Mouse (Mus musculus) layer of hippocampus, adult 8-10 months (tissue): ENCODE data around the gene Kazn. TPM values are rescaled to one million over a fixed set of nuclear protein-coding genes. Genes with fewer than 3 reads are reported as not detected.

ENCODE experiments used
- DNase-seq, 2 experiments: peaks; one replicate each; pipeline ENCODE4 v3.0.0; 2022; ENCODE audit warnings: low spot score in 2 of 2
- total RNA-seq, 4 experiments: library from RNA; stranded (reverse); gene quantifications; 2 replicates each; pipeline ENCODE4 v1.2.4; 2022

Kazn gene
- total RNA-seq, 4 experiments from 2014 or later: 44.3 to 48.2 (median 44.9) TPM

GRCm38 (mm10) chr4:142165835-142166701 is 73.1 kb downstream of the Kazn start:
- no peak for DNase-seq

GRCm38 (mm10) chr4:142165363-142165762 is 73.8 kb downstream of the Kazn start:
- DNase-seq: no peak

GRCm38 (mm10) chr4:142164386-142164785 is 74.8 kb downstream of the Kazn start:
- no peak for DNase-seq

- DNase-seq: no peak
Measured at GRCm38 (mm10) chr4:142163862-142164261, 75.3 kb downstream of the Kazn start.

- DNase-seq: no peak
Measured at GRCm38 (mm10) chr4:142162729-142163128, 76.5 kb downstream of the Kazn start.

GRCm38 (mm10) chr4:142162102-142162501 is 77.1 kb downstream of the Kazn start:
- DNase-seq: no peak

- DNase-seq: peak; percentile 42 to 75
Measured at GRCm38 (mm10) chr4:142160041-142160440, 79.2 kb downstream of the Kazn start.

GRCm38 (mm10) chr4:142156506-142156905 is 82.7 kb downstream of the Kazn start:
- DNase-seq: peak in 1 of 2 experiments; percentile 29

GRCm38 (mm10) chr4:142154246-142154645 is 85.0 kb downstream of the Kazn start:
- no peak for DNase-seq

GRCm38 (mm10) chr4:142153526-142153925 is 85.7 kb downstream of the Kazn start:
- peak; percentile 71 to 91 for DNase-seq

GRCm38 (mm10) chr4:142152733-142153422 is 86.3 kb downstream of the Kazn start:
- no peak for DNase-seq

- no peak for DNase-seq
Measured at GRCm38 (mm10) chr4:142150086-142150485, 89.1 kb downstream of the Kazn start.

- no peak for DNase-seq
Measured at GRCm38 (mm10) chr4:142149202-142149601, 90.0 kb downstream of the Kazn start.

- DNase-seq: no peak
Measured at GRCm38 (mm10) chr4:142147671-142148070, 91.5 kb downstream of the Kazn start.

- no peak for DNase-seq
Measured at GRCm38 (mm10) chr4:142144096-142144495, 95.1 kb downstream of the Kazn start.

- DNase-seq: no peak
Measured at GRCm38 (mm10) chr4:142143290-142143689, 95.9 kb downstream of the Kazn start.

- DNase-seq: no peak
Measured at GRCm38 (mm10) chr4:142139729-142140128, 99.5 kb downstream of the Kazn start.

- no peak for DNase-seq
Measured at GRCm38 (mm10) chr4:142138356-142139099, 100.7 kb downstream of the Kazn start.

GRCm38 (mm10) chr4:142136766-142137503 is 102.3 kb downstream of the Kazn start:
- DNase-seq: no peak

- no peak for DNase-seq
Measured at GRCm38 (mm10) chr4:142135515-142135914, 103.7 kb downstream of the Kazn start.

GRCm38 (mm10) chr4:142130162-142130561 is 109.0 kb downstream of the Kazn start:
- no peak for DNase-seq
